Mouse (Mus musculus): ENCODE measurements around the gene Synj1. TPM values are rescaled to one million over a fixed set of nuclear protein-coding genes. Genes with fewer than 3 reads are reported as not detected.

Gene Synj1
- total RNA-seq, 4 experiments from 2014 or later = 396 to 439 (median 423) TPM

DNA sequence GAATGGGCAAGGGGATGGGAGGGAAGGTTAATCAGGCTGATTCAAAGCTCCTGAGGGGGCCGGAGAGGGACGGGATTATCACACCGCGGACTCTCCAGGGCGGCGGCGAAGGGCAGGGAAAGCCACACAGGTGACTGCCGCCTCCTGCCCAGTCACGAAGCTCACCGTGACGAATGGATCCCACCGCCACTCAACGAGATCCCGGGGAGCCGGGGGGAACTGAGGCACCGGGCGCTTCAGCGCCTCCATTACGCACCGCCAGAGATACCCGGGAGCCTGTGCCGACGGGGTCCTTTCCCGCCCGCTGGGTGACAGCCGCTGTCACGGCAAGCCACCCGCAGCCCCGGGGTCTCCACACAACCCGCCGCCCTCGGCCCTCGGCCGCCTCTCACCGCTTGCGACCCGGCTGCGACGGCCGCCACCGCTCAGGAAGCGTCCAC is 507 bp downstream of the Synj1 start:
- peak in 1 of 2 experiments; percentile 50 for DNase-seq (ENCODE audit: low spot score in 2 of 2)

DNA sequence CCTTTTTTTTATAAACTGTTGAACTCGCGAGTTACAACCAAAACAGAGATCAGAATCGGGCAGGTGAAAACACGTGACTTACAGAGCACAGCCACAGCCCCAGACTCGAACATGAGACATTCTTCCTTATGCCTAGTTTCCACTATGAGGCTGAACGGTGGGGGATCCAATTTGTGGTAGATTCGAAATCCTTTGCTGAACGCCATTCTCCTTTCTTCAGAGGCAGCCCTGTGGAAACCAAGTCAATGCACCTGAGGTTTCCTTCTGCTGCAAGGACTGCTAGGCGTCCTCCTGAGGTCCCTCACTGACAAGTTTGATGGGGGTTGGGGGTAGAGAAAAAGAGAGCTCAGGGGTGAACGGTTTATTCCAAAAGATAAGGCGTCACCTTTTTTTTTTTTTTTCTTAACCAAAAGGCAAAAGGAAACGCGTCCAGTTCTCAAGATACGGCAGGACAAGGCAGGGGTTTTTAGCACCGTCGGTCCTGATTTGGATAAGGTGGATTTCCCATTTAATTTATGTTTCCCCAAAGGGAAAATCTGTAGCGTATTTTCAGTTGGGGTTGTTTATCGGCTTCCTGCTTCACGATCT is 1.1 kb downstream of the Synj1 start:
- no peak for DNase-seq (ENCODE audit: low spot score in 2 of 2)

DNA sequence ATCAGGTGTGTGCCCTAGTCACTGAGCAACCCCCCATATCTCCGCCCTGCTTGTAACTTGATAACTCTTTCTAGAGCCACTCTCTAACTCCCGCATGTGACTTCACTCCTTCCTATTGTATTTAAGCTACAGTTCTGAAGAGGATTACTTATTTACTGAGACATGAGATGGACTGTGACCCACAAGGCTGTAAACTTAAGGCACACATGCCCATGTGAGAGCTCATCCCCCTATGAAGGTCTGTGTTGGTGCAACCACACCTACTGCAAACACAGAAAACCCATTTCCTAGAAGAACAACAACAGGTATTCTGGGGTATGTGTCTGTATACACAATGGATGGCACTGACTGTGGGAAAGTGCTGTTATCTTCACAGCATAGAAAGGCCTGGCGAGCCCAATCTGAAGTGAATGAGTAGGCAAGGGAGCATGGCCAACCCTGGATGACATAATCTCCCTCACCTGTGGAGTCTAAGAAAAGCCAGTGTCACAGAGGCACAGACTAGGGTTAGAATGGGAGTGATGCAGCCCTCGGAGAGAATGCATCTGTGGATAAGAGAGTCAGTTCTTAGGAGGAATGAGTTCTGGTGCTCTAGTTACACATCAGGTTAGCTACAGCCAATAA is 6.1 kb downstream of the Synj1 start:
- DNase-seq (ENCODE audit: low spot score in 2 of 2) = no peak

DNA sequence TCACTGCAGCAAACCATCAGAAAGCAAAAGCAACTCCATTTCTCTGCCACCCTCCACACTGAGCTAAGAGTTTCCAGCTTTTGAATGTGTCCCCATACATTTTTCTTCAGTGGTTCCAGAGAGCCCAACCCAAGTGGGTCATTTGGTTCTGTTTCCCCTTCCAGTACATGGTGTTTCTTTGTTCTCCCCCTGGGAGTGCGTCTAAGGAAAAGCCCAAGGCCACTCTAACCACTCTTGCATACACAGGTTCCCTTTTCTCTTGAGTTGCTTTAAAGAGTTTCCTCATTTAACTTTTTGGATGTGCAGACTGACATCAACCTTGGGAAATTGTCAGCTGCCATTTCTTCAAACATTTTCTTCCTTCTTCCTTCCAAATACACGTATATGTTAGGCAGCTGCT is 10.0 kb downstream of the Synj1 start:
- DNase-seq (ENCODE audit: low spot score in 2 of 2) = no peak

DNA sequence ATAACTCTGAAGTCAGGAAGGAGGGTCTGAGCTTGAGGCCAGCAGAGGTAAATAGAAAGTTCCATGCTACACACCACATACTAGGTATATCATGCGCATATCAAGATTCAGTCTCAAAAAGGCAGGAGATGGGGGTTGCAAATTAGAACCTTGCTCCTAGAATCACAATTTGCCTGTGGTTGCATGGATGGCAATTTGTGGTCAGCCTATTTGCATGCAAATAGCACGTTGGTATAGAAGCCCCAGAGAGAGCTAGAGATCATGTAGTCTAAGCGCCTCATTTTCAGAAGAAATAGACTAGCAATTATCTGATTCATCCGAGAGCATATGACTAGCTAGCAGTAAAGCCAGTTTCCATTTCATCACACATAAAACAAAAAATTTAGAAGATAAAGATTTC is 11.3 kb downstream of the Synj1 start:
- DNase-seq (ENCODE audit: low spot score in 2 of 2) = no peak

DNA sequence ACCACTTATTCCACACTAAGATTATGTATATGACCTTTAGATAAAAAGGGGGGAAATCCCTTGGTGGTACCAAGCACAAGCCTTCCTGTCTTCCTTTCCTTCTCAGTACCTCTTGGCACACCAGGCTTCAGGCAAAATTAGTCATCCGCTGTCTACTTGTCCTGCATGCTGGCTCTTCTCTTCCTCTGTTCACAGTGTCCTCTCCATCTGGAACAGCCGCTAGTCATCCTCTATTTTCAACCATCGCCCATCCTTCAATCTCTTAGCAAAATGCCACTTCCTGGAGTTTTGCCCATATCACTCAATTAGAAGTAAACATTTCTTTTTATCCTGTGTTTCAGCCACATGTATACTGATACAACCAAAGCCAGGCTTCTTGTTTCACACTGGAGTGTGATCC is 13.3 kb downstream of the Synj1 start:
- no peak for DNase-seq (ENCODE audit: low spot score in 2 of 2)

DNA sequence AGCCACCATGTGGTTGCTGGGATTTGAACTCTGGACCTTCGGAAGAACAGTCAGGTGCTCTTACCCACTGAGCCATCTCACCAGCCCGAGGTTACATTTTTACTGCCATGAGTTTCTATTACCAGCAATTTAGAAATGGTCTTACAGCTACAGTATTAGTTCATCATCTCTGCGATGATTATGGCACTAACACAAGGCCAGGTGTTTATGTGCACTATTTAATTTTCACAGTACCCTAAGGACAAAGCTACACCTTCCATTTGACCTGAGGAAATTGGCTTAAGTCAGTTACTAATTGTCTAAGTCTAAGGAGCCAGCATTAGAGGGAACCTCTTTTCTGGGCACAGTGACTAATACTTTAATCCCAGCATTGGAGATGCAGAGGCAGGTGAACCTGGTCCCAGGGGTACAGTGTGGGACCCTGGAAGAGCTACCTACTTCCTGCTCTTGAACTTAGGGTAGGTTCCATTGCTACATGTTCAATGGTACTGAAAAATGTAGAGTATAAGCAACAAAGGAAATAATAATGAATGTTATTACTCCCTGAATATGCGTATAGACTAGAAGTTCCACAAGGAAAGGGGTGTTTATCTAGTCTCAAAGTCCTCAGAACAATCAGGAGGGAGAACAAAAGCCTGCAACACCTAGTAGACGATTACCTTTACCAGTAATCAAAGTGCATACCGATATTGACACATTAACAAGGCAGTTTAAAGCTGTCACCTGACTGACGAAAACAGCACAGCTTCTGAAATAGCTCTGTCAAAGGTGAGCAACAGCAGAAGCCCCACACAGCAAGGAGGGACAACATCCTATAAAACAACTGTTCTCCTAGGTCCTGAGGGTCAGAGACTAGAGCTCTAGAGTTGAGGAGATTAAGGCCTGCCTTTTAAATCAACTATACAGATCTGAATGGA is 14.5 kb downstream of the Synj1 start:
- no peak for DNase-seq (ENCODE audit: low spot score in 2 of 2)

DNA sequence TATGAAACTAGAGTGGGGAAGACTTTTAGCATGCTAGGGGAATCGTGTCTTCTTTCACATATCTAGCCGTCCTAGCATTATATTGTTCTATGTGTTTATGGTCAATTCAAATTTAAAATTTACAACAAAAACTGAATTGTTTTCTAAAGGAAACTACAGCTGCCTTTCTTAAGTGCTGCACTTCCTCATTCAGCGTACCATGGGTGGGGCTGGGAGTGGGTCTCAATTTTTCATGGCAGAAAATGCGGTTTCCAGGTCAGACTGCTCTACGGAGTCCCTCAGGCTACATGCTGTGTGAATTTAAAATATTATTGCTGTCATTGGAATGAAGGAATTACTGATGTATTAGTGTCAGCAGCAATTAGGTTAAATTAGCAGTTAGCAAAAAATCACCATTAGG is 15.6 kb downstream of the Synj1 start:
- DNase-seq (ENCODE audit: low spot score in 2 of 2) = no peak

DNA sequence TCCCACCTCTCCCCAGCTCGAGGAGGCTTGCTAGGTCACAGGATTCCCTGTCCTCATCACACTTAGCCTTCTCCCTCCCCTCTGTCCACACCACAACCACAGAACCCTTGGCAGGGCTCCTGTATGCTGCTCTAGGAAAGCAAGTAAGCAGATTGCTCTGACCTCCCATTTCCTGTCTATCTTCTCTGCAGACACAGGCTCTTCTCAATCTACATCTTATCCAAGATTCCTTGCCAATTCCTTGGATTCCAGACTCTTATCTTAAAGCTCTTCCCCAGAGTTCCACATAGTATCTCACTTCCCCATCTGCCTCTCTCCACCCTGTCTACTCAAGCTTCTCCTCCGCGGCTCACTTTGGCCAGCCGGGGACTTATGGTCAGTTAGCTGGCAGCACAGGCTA is 16.1 kb downstream of the Synj1 start:
- no peak for DNase-seq (ENCODE audit: low spot score in 2 of 2)

DNA sequence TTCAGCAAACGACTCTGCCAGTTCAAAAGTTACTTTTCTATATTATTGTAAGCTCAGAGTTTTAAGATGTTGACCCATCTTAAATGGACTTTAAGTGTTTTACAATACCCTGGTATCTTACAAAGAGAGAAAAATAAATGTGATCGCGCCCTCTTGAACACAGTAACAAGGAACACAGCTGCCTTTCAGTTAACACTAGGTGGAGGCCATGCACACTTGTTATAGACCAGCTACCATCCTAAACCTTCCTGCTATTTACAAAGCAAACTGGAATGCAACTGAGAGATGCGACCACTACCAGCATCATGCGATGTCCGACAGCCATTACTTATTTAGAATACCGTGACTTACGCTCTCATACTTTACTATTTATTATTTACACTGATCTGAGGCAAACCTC is 21.9 kb downstream of the Synj1 start:
- no peak for DNase-seq (ENCODE audit: low spot score in 2 of 2)

DNA sequence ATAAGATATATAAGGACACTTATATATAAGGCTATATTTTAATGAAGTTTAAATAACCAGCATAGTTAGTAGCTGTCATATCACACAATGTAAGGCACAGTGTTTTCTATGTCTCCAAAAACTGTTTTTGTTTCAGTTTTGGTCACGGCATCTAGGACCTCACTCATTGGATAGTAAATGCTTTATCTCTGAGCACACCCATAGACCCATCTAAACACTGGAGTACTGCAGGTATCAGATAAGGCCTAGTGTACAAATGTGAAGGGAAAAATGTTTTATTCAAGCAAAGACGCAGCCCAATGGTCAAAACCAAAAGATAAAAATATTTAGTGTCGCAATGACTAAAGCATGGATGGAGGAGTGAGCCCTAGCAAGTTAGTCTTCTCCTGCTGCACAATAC is 22.4 kb downstream of the Synj1 start:
- no peak for DNase-seq (ENCODE audit: low spot score in 2 of 2)

DNA sequence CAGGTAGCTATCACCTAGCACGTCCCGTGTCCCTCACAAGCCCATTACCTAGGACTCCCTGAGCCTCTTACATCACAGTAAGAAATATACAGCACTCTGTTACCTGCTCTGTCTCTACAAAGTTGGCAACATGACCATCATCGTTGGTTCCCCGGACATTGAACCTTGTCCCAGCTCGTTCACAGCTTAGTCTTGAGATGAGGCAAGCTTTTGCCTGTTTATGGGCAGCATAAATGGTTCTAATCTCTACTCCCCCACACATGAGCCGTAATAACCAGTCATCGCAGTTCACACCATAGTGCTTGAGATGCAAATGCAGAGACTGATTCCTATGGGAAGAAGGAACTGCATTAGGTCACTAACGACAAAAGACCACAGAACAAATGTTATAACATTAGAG is 23.1 kb downstream of the Synj1 start:
- no peak for DNase-seq (ENCODE audit: low spot score in 2 of 2)

DNA sequence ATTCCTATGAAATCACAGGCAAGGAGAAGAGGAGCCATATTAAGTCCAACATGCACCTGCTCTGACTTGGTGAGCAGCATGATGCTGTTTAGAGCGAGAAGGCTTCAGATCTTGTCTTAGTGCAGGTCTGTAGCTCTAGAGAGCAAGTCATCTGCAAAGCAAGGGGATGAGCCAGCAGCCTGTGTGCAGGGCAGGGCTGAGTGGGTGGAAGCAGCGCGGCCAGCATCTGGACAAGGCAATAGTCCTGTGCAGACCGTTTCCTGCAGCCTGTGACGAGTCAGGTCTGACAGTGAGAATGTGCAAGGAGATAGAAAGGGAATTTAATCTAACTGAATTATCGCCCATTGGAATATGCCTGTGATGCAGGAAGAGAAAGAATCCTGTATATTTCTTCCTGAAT is 40.1 kb downstream of the Synj1 start:
- DNase-seq (ENCODE audit: low spot score in 2 of 2) = no peak

DNA sequence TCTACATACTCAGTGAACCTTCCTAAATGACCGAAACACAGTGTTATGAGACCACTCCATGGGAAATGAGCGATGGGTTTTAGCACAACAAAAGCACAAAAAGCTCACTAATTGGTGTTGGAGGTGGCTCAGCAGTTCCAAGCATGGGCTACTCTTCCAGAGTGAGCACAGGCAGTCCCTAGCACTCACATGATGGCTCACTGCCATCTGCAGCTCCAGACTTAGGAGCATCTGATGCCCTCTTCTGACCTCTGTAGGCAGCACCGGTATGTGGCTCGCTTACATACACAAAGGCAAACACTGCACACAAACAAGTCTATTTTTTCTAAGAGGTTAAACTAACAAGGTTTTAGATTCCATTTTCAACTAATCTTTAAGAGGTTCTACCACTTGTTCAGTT is 44.9 kb downstream of the Synj1 start:
- no peak for DNase-seq (ENCODE audit: low spot score in 2 of 2)

DNA sequence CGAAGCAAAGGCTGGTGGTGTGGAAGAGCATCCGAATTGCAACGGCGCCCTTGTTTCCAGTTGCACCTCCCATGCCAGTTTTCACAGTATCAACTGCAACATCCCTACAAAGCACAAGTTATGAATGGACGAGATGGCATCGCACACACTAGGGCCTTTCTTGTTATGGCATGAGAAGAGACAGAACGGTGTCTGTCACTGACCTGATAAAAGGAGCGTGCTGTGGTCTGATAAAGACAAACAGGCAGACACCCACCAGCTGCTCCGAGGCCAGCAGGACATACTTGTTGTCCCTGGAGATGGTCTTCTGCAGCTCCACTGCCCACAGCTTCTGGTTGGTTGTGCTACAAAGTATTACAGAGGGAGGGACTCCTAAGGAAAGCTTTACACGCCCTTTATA is 46.8 kb downstream of the Synj1 start:
- DNase-seq (ENCODE audit: low spot score in 2 of 2) = no peak

DNA sequence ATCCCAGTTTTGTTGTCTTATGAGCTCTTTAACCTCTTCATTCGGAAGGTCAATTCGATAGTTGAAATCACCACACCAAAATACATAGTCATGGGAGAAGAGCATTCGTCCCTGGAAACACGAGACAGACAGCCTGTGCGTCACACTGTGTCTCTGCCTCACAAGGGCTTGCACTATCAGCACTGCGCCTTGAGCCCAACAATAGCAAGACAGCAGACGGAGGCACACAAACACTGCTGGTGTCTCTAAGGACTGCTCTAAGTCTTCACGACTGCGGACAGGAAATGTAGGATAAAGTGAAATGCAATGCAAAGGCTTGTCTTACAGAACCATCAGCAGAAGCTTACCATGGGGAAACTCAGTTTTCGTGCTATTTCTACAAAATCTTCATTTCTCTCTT is 47.2 kb downstream of the Synj1 start:
- DNase-seq (ENCODE audit: low spot score in 2 of 2) = no peak

DNA sequence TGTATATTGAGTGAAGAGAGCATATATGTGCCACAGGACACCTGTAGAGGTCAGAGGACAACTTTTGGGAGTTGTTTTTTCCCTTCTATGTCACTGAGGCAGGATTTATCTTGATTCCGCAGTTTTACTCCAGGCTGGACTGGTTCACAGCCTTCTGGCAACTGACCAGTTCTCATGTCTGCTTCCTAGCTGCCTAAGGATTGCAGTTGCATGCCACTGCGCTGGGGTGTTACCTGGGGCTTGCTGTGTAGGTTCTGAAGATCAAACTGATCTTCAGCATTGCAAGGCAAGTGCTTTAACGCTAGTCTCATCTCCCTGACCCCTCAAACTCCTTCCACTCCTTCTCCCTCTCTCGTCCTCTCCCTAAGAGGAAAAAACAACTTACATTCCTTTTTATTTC is 47.9 kb downstream of the Synj1 start:
- DNase-seq (ENCODE audit: low spot score in 2 of 2) = no peak

DNA sequence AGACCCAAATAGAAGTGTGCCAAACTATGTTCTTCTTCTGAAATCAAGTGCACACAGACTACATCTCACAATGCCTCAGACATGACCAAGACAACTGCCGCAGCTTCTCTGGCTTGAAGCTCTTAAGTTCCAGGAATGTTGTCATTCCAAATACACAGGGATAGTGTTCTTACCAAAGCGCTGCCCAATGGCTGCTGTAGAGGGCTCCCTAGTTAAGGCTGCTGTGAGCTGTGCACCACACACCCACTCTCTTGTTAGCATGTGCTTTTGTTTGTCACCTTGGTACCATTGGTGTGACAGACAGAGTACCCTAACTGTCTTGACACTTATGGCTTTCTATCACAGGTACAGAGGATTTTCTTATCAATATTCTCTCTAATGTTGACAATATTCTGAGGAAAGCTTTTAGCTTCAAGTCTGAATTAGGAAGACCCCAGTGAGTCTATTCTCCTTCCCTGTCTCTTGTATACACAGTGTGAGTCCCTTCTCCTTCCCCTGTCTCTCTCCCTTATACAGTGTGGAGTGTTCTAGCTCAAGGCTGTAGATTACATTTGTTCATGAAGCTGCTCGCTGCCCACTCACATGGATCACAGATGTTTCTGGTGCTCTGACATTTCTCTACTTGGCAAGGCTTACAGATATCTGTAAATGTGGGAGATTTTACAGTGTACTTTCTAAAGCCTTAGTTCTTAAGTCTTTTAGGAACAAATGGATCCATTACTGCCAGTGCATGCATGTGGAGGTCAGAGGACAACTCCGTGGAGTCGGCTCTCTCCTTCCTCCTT is 52.6 kb downstream of the Synj1 start:
- peak; percentile 61 to 65 for DNase-seq (ENCODE audit: low spot score in 2 of 2)

DNA sequence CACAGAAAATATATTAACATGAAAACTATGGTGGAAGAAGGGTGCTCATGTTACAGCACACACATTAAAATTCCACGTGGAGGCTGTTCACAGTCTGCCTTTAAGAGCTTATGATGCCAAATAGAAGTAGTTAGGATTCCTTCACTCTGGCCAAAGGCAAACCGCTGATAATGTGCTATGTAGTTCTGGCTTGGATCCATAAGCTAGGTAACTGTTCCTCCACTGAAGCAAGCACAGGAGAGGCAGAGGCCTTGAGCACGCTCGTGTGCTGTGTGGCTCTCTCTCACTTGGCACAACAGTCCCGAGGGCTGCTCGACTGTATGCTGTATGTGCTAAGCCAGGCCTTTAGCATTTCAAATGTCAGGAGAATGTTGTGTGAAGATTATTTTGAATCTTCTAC is 55.6 kb downstream of the Synj1 start:
- no peak for DNase-seq (ENCODE audit: low spot score in 2 of 2)

DNA sequence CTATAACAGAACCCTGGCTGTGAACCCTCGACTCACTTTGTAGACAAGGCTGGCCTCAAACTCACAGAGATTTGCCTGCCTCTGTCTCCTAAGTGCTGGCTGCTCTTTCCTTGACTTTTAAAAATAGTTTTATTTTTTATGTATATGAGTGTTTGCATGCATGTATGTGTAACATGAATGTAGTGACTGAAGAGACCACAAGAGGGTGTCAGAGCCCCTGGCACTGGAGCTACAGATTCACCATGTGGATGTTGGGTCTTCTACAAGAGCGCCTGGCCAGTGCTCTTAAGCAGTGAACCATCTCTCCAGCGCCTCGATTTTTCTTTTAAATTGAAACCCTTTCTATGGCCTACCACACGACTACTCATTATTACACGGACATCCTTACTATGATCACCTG is 57.3 kb downstream of the Synj1 start:
- no peak for DNase-seq (ENCODE audit: low spot score in 2 of 2)

DNA sequence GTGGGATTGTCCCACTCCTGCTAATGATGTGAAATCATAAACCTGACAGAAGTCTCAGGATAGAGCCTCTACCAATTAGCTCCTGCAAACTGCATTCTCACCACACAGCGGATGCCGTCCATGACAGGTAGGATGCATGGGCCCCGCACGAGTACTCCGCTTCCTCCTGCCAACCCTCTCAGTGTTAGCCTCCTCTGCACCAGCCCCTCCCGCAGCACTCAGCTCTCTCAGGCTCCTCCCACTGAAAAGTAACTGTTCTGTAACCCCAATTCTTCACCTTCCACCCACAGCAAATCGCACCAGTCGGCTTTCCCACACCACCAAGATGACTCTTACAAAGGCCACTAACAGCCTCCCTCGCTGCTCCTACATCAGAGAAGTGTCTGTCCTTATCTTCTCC is 58.0 kb downstream of the Synj1 start:
- no peak for DNase-seq (ENCODE audit: low spot score in 2 of 2)
